Mouse (Mus musculus) left cerebral cortex, adult 2 months (tissue): Measurements from ENCODE around the gene Git1. TPM values are rescaled to one million over a fixed set of nuclear protein-coding genes. Genes with fewer than 3 reads are reported as not detected.
"Not testable (repeated sequence)": the region's sequence is repeated elsewhere in the genome, so short reads cannot be mapped to it uniquely, and the experiment has no call there.

ENCODE experiments used
- DNase-seq, 2 experiments: peaks; one replicate each; pipeline ENCODE4 v3.0.0; 2021 to 2022; ENCODE audit warnings: low spot score in 2 of 2, mixed read lengths in 1 of 2; ENCODE audit errors: extremely low spot score in 1 of 2
- H3K27ac ChIP-seq: fragments of 200-600 bp; 2 replicates; pipeline ENCODE4 v1.8.1; 2022
- H3K4me3 ChIP-seq: fragments of 200-600 bp; 2 replicates; pipeline ENCODE4 v1.8.1; 2022
- CTCF ChIP-seq: fragments of 200-600 bp; IDR thresholded peaks from 2 replicates; pipeline ENCODE4 v1.8.1; 2022; ENCODE audit warnings: antibody characterized with exemption, mild to moderate bottlenecking, moderate library complexity
- intact Hi-C: fragments of 180-260 bp; cut with DNase I; formaldehyde crosslinking; loops from one replicate; pipeline ENCODE4 v1.15.1; 2025
- total RNA-seq, 2 experiments: library from RNA; stranded (reverse); gene quantifications; 2 replicates each; pipeline ENCODE4 v1.2.3; 2021

The Git1 gene
- total RNA-seq, 2 experiments from 2014 or later: 297 to 305 TPM

GRCm38 (mm10) chr11:77515637-77516552, 22.5 kb downstream of the Git1 start, which contains the start of gene Trp53i13:
TSS of gene Trp53i13 (minus strand) at chr11:77515980.
- intact Hi-C loops: no loop called here
- H3K27ac ChIP-seq: no peak within 1 kb of the TSS
- peak within 1 kb of the TSS; percentile 48 for H3K4me3 ChIP-seq
- no peak for TF ChIP-seq CTCF
- DNase-seq: no peak

- Histone ChIP-seq H3K27ac (no peak overlapping the region), H3K4me3 (no peak overlapping the region)
- DNase-seq: no peak
- no peak for TF ChIP-seq CTCF
- intact Hi-C loops: no loop called here
These were observed 23.4 kb downstream of the Git1 start for GRCm38 (mm10) chr11:77516553-77517425.

GRCm38 (mm10) chr11:77518051-77518798, 24.9 kb downstream of the Git1 start:
- H3K4me3 ChIP-seq: no peak overlapping the region
- peak overlapping the region; percentile 36; the same call in 1 of the 2 replicates for H3K27ac ChIP-seq
- DNase-seq: no peak
- intact Hi-C loops: no loop called here
- no peak for TF ChIP-seq CTCF

- intact Hi-C loops: no loop called here
- Histone ChIP-seq H3K27ac (peak within 1 kb of the TSS; percentile 36; the same call in 1 of the 2 replicates), H3K4me3 (no peak within 1 kb of the TSS)
- TF ChIP-seq CTCF: no peak
- DNase-seq: no peak
These were observed 25.7 kb downstream of the Git1 start, which contains the start of gene Gm10392 for GRCm38 (mm10) chr11:77519043-77519442. TSS of gene Gm10392 (minus strand) at chr11:77519198.

- intact Hi-C loops: no loop called here
- TF ChIP-seq CTCF: no peak
- H3K4me3 ChIP-seq: no peak overlapping the region
These were observed 27.5 kb downstream of the Git1 start for GRCm38 (mm10) chr11:77520601-77521529.

GRCm38 (mm10) chr11:77525804-77526486, 32.6 kb downstream of the Git1 start:
- DNase-seq: no peak
- peak; percentile 6 for TF ChIP-seq CTCF
- Histone ChIP-seq H3K4me3 (no peak overlapping the region), H3K27ac (no peak overlapping the region)
- intact Hi-C loops: no loop called here

More at GRCm38 (mm10) chr11:77520601-77521529, 27.5 kb downstream of the Git1 start:
- no peak for DNase-seq
- no peak overlapping the region for H3K27ac ChIP-seq

- H3K4me3 ChIP-seq, intact Hi-C loops, H3K27ac ChIP-seq, DNase-seq: not testable (repeated sequence)
These were observed 35.1 kb downstream of the Git1 start for GRCm38 (mm10) chr11:77528420-77528819.

GRCm38 (mm10) chr11:77529644-77530043, 36.3 kb downstream of the Git1 start:
- intact Hi-C loops: no loop called here
- no peak for TF ChIP-seq CTCF
- no peak overlapping the region for H3K4me3 ChIP-seq
- no peak overlapping the region for H3K27ac ChIP-seq
- no peak for DNase-seq

GRCm38 (mm10) chr11:77530862-77531261, 37.5 kb downstream of the Git1 start:
- Histone ChIP-seq H3K4me3 (no peak overlapping the region), H3K27ac (no peak overlapping the region)
- DNase-seq: no peak
- intact Hi-C loops: no loop called here
- no peak for TF ChIP-seq CTCF
